Mouse (Mus musculus) kidney, postnatal 0 days (tissue): Measurements from ENCODE around the gene Zan. TPM values are rescaled to one million over a fixed set of nuclear protein-coding genes. Genes with fewer than 3 reads are reported as not detected.

Experiments used
- ATAC-seq: fragments of 200-750 bp; cut with Nextera tagmentation; replicated peaks from 2 replicates; pipeline ENCODE4 v1.8.0; 2017; ENCODE audit warnings: low read depth, moderate number of reproducible peaks, moderate TSS enrichment, moderate library complexity; ENCODE audit not compliant: low FRiP score
- DNase-seq: peaks from one replicate; pipeline ENCODE4 v3.0.0-alpha.2; 2016; ENCODE audit warnings: low spot score
- H3K27ac ChIP-seq: fragments of 300-500 bp; sonication (generic); 2 replicates; pipeline ENCODE4 v1.5.1; 2014; ENCODE audit warnings: mild to moderate bottlenecking
- H3K27me3 ChIP-seq: fragments of 300-500 bp; sonication (generic); 2 replicates; pipeline ENCODE4 v1.6.1; 2014; ENCODE audit warnings: low read length, mixed read lengths; ENCODE audit not compliant: insufficient read depth
- H3K36me3 ChIP-seq: fragments of 300-500 bp; sonication (generic); 2 replicates; pipeline ENCODE4 v1.6.1; 2014; ENCODE audit warnings: low read length, mixed read lengths; ENCODE audit not compliant: insufficient read depth
- H3K4me1 ChIP-seq: fragments of 300-500 bp; sonication (generic); replicated peaks from 2 replicates; pipeline ENCODE4 v1.6.1; 2014; ENCODE audit warnings: antibody characterized with exemption, low read length, mixed read lengths; ENCODE audit not compliant: insufficient read depth
- H3K4me2 ChIP-seq: fragments of 300-500 bp; sonication (generic); 2 replicates; pipeline ENCODE4 v1.6.1; 2014; ENCODE audit warnings: mild to moderate bottlenecking, low read length, moderate library complexity, mixed read lengths
- H3K4me3 ChIP-seq: fragments of 300-500 bp; sonication (generic); replicated peaks from 2 replicates; pipeline ENCODE4 v1.5.1; 2014; ENCODE audit warnings: low read depth, low read length
- H3K9ac ChIP-seq: fragments of 300-500 bp; sonication (generic); 2 replicates; pipeline ENCODE4 v1.6.1; 2014; ENCODE audit warnings: low read depth, low read length
- H3K9me3 ChIP-seq: fragments of 300-500 bp; sonication (generic); replicated peaks from 2 replicates; pipeline ENCODE4 v1.6.1; 2016; ENCODE audit warnings: low read length, inconsistent platforms, mixed read lengths
- CTCF ChIP-seq: IDR thresholded peaks from 2 replicates; pipeline ENCODE4 v1.5.1; 2016; ENCODE audit warnings: antibody characterized with exemption, low read depth, mild to moderate bottlenecking, moderate library complexity
- WGBS: fragments of 180-500 bp; shearing (Covaris S2); extraction: QIAGEN DNeasy Blood & Tissue Kit; methylation state at CpG from one replicate; pipeline ENCODE4 v1.1.7; 2014; 5-methylcytosine and 5-hydroxymethylcytosine counted together
- polyA plus RNA-seq: library from polyadenylated mRNA; unstranded; fragments of >200 nt; fragmentation: Nextera tagmentation; extraction: Ambion mirVana; gene quantifications from 2 replicates; pipeline ENCODE4 v1.2.1, GENCODE M21; 2015

Gene Zan
- polyA plus RNA-seq, 1 experiment from 2014 or later: 0.16 TPM

- no peak overlapping the region for H3K4me3 ChIP-seq
- TF ChIP-seq CTCF: no peak
- peaks cover 37% of the 10 kb centered on the region for H3K36me3 ChIP-seq
- ATAC-seq (0 out of 2 replicates have a peak, but pooled peaks have one; percentile 8), DNase-seq (peak; percentile 59)
- WGBS: 19% methylated on average over 2 of the region's 2 CpGs
- H3K9ac ChIP-seq: no peak overlapping the region
- no peaks in the 10 kb centered on the region for H3K27me3 ChIP-seq
- H3K27ac ChIP-seq: peak overlapping the region; percentile 66
- no peaks in the 10 kb centered on the region; the same call in 1 of the 2 replicates for H3K4me1 ChIP-seq
- no peak overlapping the region for H3K4me2 ChIP-seq
- no peaks in the 10 kb centered on the region for H3K9me3 ChIP-seq
Observed at GRCm38 (mm10) chr5:137375627-137376026, 101.2 kb downstream of the Zan start.

DNA sequence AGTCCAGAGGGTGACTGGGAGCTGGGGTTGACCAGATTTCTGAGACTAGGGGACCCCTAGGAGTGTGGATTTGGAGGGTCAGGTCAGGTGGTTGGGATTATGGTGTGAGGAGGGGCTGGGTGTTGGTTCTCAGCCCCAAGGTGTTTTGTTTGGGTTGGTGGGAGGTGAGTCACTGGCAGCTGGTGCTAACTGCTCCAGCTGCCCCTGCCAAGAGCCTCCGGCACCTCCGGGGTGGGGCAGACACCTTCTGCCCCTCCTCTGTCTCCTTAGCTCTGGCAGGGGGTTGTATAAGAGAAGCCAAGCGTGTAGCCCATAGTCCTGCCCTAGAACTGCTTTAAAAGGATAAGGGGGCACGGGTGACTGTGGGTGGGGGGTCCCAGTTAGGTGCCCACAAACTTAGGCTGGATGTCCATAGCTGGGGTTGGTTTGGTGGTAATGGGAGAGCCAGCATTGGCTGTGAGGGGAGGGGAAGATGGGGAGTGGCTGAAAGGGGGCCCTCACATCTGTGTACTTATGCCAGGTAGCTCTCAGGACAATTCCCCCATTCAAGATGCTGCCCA is 102.3 kb downstream of the Zan start:
- Histone ChIP-seq H3K27ac (no peak overlapping the region), H3K27me3 (no peaks in the 10 kb centered on the region), H3K9ac (no peak overlapping the region), H3K4me3 (no peak overlapping the region), H3K4me1 (no peaks in the 10 kb centered on the region; the same call in 1 of the 2 replicates), H3K9me3 (no peaks in the 10 kb centered on the region), H3K4me2 (no peak overlapping the region), H3K36me3 (peaks cover 47% of the 10 kb centered on the region)
- WGBS: 88% methylated on average over 4 of the region's 4 CpGs
- no peak for TF ChIP-seq CTCF
- no peak for DNase-seq
- no peak for ATAC-seq

DNA sequence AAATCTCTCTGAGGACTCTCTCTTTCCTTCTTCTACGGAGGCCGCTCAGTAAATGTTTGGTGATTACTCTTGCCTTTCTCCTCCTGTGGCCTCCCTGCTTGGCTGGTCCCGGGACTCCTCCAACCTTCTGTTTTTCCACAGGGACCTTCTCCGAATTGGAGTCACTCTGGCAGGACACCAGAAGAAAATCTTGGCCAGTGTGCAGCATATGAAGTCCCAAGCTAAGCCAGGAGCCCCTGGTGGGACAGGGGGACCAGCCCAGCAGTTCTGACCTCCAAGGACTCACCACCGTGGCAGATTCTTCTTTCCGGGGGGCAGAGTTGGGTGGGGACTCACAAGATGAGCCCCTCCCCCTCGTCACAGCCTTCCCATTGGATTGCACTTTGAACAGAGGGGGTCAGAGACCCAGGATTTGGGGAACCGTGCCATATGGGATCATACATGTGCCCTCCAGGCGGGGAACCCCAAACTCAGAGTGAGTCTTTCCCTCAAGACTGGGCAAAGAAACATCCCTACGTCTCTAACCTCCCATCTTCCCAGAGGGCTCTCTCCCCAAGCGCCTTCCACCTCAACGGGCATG is 103.4 kb downstream of the Zan start:
- no peak overlapping the region for H3K4me3 ChIP-seq
- H3K27me3 ChIP-seq: no peaks in the 10 kb centered on the region
- no peak overlapping the region for H3K4me2 ChIP-seq
- no peaks in the 10 kb centered on the region for H3K9me3 ChIP-seq
- DNase-seq (no peak), ATAC-seq (no peak)
- peaks cover 58% of the 10 kb centered on the region for H3K36me3 ChIP-seq
- H3K9ac ChIP-seq: no peak overlapping the region
- WGBS: 74% methylated on average over 12 of the region's 12 CpGs
- 0 out of 2 replicates have a peak overlapping the region, but pooled peaks have one; percentile 5 for H3K27ac ChIP-seq
- TF ChIP-seq CTCF: no peak
- H3K4me1 ChIP-seq: no peaks in the 10 kb centered on the region; the same call in 1 of the 2 replicates

- H3K9me3 ChIP-seq: no peaks in the 10 kb centered on the region
- no peaks in the 10 kb centered on the region for H3K4me1 ChIP-seq
- no peak overlapping the region for H3K9ac ChIP-seq
- 92% methylated on average over 11 of the region's 11 CpGs for WGBS
- no peak for ATAC-seq
- no peak for TF ChIP-seq CTCF
- no peak overlapping the region for H3K27ac ChIP-seq
- peaks cover 89% of the 10 kb centered on the region for H3K36me3 ChIP-seq
- no peak overlapping the region for H3K4me3 ChIP-seq
- DNase-seq: no peak
- H3K4me2 ChIP-seq: no peak overlapping the region
- H3K27me3 ChIP-seq: no peaks in the 10 kb centered on the region
Observed at GRCm38 (mm10) chr5:137369665-137370064, 107.2 kb downstream of the Zan start.

- ATAC-seq (no peak), DNase-seq (no peak)
- peak; percentile 12; the same call in 1 of the 2 replicates for TF ChIP-seq CTCF
Observed at GRCm38 (mm10) chr5:137358382-137358781, 118.5 kb downstream of the Zan start.

DNA sequence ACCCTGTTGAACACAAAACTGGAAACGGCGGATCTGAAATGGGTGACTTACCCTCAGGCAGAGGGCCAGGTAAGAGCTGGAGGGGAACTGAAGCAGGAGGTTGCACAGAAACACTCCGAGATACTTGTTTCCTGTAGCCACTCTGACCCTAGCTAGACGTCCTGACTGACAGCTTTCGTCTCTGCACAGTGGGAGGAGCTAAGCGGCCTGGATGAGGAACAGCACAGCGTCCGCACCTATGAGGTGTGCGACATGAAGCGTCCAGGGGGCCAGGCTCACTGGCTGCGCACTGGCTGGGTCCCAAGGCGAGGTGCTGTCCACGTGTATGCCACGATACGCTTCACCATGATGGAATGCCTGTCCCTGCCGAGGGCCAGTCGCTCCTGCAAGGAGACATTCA is 122.8 kb downstream of the Zan start:
- Histone ChIP-seq H3K27ac (no peak overlapping the region), H3K4me3 (no peak overlapping the region), H3K4me2 (peak overlapping the region; percentile 35), H3K36me3 (peaks cover 47% of the 10 kb centered on the region), H3K9ac (0 out of 2 replicates have a peak overlapping the region, but pooled peaks have one; percentile 13), H3K27me3 (no peaks in the 10 kb centered on the region), H3K4me1 (peaks cover 16% of the 10 kb centered on the region; the same call in 1 of the 2 replicates), H3K9me3 (no peaks in the 10 kb centered on the region)
- ATAC-seq (no peak), DNase-seq (no peak)
- no peak for TF ChIP-seq CTCF
- 74% methylated on average over 17 of the region's 17 CpGs for WGBS

More at GRCm38 (mm10) chr5:137358382-137358781, 118.5 kb downstream of the Zan start:
- Histone ChIP-seq H3K27me3 (no peaks in the 10 kb centered on the region), H3K27ac (no peak overlapping the region), H3K9ac (no peak overlapping the region), H3K36me3 (peaks cover 88% of the 10 kb centered on the region), H3K4me1 (no peaks in the 10 kb centered on the region), H3K4me3 (no peak overlapping the region), H3K9me3 (no peaks in the 10 kb centered on the region), H3K4me2 (no peak overlapping the region)
- WGBS: 41% methylated on average over 7 of the region's 7 CpGs
